Mouse (Mus musculus): Measurements from ENCODE around the gene Guca1a.

Gene Guca1a

GRCm38 (mm10) chr17:47409897-47410861 lies 9.8 kb upstream of the Guca1a start:
- in situ Hi-C loops (cut with MboI, MseI), result loop anchor here (5.0 kb wide), 1 partner anchor 57 kb away; no protein-coding TSS in a partner anchor

DNA sequence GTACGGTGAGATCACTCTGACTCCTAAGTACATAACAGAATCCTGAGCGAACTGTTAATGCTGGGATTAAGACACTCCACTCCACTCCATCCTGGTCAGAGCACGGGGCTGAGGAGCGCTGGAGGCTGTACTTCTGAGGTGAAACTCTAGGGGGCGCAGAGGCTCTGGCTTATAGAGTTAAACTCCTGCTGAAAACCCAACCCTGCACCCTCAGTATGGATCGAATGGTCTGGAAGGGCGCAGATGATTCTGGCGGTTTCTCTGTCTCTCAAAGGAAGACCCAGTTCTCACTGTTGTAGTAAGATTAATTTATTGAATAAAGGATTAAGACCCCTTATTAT lies 8.1 kb upstream of the Guca1a start:
- in situ Hi-C loops (cut with MboI, MseI), result loop anchor here (5.0 kb wide), 1 partner anchor 59 kb away; no protein-coding TSS in a partner anchor

DNA sequence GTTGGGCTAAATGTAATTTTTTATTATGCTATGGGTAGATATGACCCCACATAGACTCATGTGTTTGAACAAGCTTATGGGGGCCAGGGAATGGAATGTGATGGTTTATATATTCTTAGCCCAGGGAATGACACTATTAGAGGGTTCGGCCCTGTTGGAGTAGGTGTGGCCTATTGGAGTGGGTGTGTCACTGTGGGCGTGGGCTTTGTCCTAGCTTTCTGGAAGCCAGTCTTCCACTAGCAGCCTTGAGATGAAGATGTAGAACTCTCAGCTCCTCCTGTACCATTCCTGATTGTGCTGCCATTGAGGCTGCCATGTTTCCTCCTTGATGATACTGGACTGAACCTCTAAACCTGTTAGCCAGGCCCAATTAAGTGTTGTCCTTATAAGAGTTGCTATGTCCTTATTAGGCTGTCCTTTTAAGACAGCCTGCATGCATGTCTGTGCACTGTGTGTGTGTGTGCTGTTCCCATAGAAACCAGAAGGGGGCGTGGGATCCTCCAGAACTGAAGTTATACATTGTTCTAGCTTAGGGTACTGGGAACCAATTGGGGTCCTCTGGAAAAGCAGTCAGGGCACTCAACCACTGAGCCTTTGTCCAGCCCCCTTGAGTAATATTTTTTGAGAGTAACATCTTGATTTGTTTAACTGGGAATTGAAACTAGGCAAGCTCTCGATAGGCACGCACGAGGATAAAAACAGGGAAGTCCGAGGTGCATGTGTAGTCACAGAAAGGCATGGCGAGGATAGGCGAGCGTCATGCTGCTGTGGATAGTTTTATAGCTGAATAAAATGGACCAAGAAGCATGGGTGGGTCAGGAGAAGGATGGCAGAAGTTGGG lies 7.6 kb upstream of the Guca1a start:
- in situ Hi-C loops (cut with MboI, MseI), result loop anchor here (5.0 kb wide), 1 partner anchor 59 kb away; no protein-coding TSS in a partner anchor

DNA sequence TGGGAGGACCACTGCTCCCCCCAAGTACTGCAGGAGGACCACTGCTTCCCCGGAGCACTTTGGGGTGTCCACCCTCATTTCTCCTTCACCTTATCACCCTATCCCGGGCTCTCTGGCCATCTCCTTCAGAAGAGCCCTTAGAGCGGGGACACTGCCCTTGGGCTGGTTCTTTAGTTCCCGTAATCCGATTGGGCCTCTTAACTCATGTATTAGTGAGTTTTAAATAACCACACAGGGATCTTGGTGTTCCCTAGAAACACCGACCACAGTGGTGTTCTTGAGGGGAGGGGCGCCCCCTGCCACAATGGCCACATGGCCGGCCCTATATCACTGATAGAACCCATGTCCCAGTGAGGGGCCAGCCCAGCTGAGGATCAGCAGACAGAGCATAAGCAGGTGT lies 1.3 kb downstream of the Guca1a start:
- in situ Hi-C loops (cut with MboI, MseI), result no loop called here

GRCm38 (mm10) chr17:47395376-47395913 lies 4.9 kb downstream of the Guca1a start:
- in situ Hi-C loops (cut with MboI, MseI), result no loop called here

GRCm38 (mm10) chr17:47394223-47394869 lies 6.0 kb downstream of the Guca1a start:
- in situ Hi-C loops (cut with MboI, MseI), result no loop called here

GRCm38 (mm10) chr17:47386649-47387048 lies 13.7 kb downstream of the Guca1a start:
- in situ Hi-C loops (cut with MboI, MseI), result no loop called here

- in situ Hi-C loops (cut with MboI, MseI), result no loop called here
These were observed 15.2 kb downstream of the Guca1a start, which contains the start of gene Guca1b for GRCm38 (mm10) chr17:47385145-47385544. Gene Guca1b, plus strand, starts transcription at chr17:47385393.

GRCm38 (mm10) chr17:47384064-47384463 lies 16.3 kb downstream of the Guca1a start:
- in situ Hi-C loops (cut with MboI, MseI), result no loop called here

- in situ Hi-C loops (cut with MboI, MseI), result no loop called here
These were observed 17.1 kb downstream of the Guca1a start for GRCm38 (mm10) chr17:47383266-47383665.

GRCm38 (mm10) chr17:47381917-47382316 lies 18.5 kb downstream of the Guca1a start:
- in situ Hi-C loops (cut with MboI, MseI), result no loop called here

GRCm38 (mm10) chr17:47378133-47378532 lies 22.3 kb downstream of the Guca1a start:
- in situ Hi-C loops (cut with MboI, MseI), result no loop called here

- in situ Hi-C loops (cut with MboI, MseI), result no loop called here
These were observed 23.6 kb downstream of the Guca1a start for GRCm38 (mm10) chr17:47376779-47377280.

GRCm38 (mm10) chr17:47373991-47374390 lies 26.4 kb downstream of the Guca1a start:
- in situ Hi-C loops (cut with MboI, MseI), result no loop called here

- in situ Hi-C loops (cut with MboI, MseI), result no loop called here
These were observed 28.9 kb downstream of the Guca1a start for GRCm38 (mm10) chr17:47371451-47371850.

DNA sequence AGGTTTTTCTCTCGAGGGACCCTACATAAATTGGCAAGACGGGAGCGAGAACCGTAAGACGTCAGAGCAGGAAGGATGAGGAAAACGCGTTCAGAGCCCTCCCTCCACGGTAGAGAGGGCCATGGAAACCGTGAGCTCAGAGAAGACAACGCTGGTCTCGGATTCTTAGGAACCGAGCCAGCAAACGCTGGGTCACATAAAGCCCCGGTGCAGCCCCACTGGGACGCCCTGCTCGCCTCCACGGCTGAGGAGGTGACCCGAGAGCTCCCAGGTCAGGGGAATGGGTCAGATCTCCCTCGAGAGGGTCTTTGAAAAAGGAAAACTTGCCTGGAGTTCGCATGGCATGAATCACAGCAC lies 31.3 kb downstream of the Guca1a start:
- in situ Hi-C loops (cut with MboI, MseI), result no loop called here

DNA sequence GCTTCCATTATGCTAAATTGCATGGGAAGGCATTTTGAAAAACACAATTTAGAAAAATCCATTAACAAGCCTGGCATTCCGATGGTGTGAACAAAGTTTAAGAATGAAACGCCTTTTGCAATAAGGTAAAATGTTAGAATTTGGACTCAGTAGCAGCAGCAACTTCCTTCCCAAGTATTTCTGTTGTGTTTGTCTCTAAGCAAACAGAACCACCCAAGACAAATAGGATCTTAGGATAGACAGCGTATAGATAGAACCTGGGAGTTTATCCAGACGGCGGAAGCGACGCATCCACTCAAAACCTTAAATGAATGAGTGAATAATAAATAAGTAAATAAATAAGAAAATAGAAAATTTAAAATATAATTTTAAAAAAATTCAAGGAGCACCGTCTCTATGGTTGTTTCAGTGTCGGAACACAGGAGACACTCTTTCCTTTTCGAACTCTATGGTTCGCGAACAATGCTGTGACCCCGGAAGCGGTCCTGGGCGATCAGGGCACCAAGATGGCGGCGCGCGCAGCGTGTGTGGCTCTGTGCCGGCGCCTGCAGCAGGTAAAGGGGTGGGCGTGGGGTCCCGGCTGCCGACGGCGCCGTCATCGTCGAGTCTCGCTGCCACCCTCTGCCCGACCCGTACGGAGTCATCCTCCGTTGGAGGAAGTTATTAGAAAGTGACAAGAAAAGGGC lies 31.8 kb downstream of the Guca1a start, which contains the start of gene Mrps10:
TSS of gene Mrps10 (plus strand) at position 487 of the 686 bp plus-strand sequence.
- in situ Hi-C loops (cut with MboI, MseI), result no loop called here

DNA sequence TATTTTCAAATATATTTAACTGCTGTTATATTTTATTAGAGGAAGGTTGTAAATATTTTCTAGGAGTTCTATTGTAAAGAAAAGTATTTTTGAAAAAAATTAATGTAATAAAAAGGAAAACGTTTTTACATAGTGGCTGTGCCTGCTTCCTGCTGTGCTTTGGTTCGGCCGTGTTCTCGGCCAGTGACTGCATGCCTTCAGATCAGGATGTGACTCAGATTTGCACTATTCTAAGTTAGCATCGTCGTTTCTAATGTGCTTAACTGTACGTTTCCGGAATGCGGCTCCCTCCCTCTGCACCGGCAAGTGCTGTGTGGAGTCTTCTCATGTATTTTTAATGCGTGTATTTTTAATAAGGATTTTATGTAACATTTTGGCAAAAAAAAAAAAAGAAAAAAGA lies 39.0 kb downstream of the Guca1a start:
- in situ Hi-C loops (cut with MboI, MseI), result no loop called here

- in situ Hi-C loops (cut with MboI, MseI), result no loop called here
These were observed 40.4 kb downstream of the Guca1a start for GRCm38 (mm10) chr17:47359964-47360363.

- in situ Hi-C loops (cut with MboI, MseI), result no loop called here
These were observed 50.6 kb downstream of the Guca1a start for GRCm38 (mm10) chr17:47349721-47350319.
